ENCODE assay signal across 8 mouse cellular contexts in genomic region chr10:26139100-26140093, GRCm38 (mm10).
DNase-seq lines count a peak whose midpoint lies in the region; ATAC-seq and TF ChIP-seq lines count a peak whose summit lies in the region.

No protein-coding gene starts in this region.

- peak; percentile 50; the same call in 1 of the 2 replicates for TF ChIP-seq CTCF in spleen, adult 2 months (IDR thresholded peaks at IDR 0.05; ENCODE audit: extremely low read depth, insufficient read depth, insufficient read length, insufficient replicate concordance)
- TF ChIP-seq CTCF in brain, embryonic 14.5 days (IDR thresholded peaks at IDR 0.05; ENCODE audit: borderline replicate concordance, extremely low read depth, insufficient read depth, insufficient read length): peak; percentile 80; the same call in 1 of the 2 replicates
- peak; percentile 79 for TF ChIP-seq CTCF in embryonic fibroblast, embryonic 13.5 days (IDR thresholded peaks at IDR 0.05; ENCODE audit: borderline replicate concordance, insufficient read depth, low read length)
- TF ChIP-seq CTCF in left cerebral cortex, adult 2 months (IDR thresholded peaks at IDR 0.05): peak; percentile 86
- TF ChIP-seq CTCF in stomach, postnatal 0 days (IDR thresholded peaks at IDR 0.05; ENCODE audit: low read depth): peak; percentile 95

- TF ChIP-seq EP300 in stomach, postnatal 0 days (optimal IDR thresholded peaks at IDR 0.05): no peak

- no peak overlapping the region for H3K9ac ChIP-seq in hindbrain, embryonic 15.5 days
- H3K9ac ChIP-seq in midbrain, embryonic 13.5 days (replicated peaks): no peak overlapping the region
- H3K9ac ChIP-seq in stomach, postnatal 0 days (ENCODE audit: low read length): no peak overlapping the region

- peak; percentile 83 for ATAC-seq in hindbrain, embryonic 15.5 days (ENCODE audit: low FRiP score, low read depth)
- peak; percentile 83 for ATAC-seq in midbrain, embryonic 13.5 days
- ATAC-seq in stomach, postnatal 0 days (ENCODE audit: low FRiP score, low TSS enrichment): no peak; the same call in 1 of the 2 replicates

- no peak overlapping the region for H3K4me3 ChIP-seq in spleen, adult 2 months (ENCODE audit: extremely low read depth, insufficient read depth, insufficient read length)
- H3K4me3 ChIP-seq in embryonic fibroblast, embryonic 13.5 days (ENCODE audit: insufficient read depth, low read length): no peak overlapping the region
- no peak overlapping the region for H3K4me3 ChIP-seq in hindbrain, embryonic 15.5 days
- no peak overlapping the region for H3K4me3 ChIP-seq in left cerebral cortex, adult 2 months
- no peak overlapping the region for H3K4me3 ChIP-seq in midbrain, embryonic 13.5 days (replicated peaks)
- no peak overlapping the region for H3K4me3 ChIP-seq in stomach, postnatal 0 days (ENCODE audit: low read depth, low read length)

- H3K4me1 ChIP-seq in spleen, adult 2 months (ENCODE audit: control insufficient read depth, insufficient read depth, insufficient read length): no peaks in the 10 kb centered on the region
- no peaks in the 10 kb centered on the region for H3K4me1 ChIP-seq in embryonic fibroblast, embryonic 13.5 days (ENCODE audit: control insufficient read depth, insufficient read depth, low read length)
- no peaks in the 10 kb centered on the region; the same call in 1 of the 2 replicates for H3K4me1 ChIP-seq in hindbrain, embryonic 15.5 days (replicated peaks)
- H3K4me1 ChIP-seq in midbrain, embryonic 13.5 days (replicated peaks): no peaks in the 10 kb centered on the region
- H3K4me1 ChIP-seq in stomach, postnatal 0 days (replicated peaks; ENCODE audit: control insufficient read depth, insufficient read depth): no peaks in the 10 kb centered on the region

- intact Hi-C loops in left cerebral cortex, adult 2 months (cut with DNase I): loop anchor here (2.0 to 5.0 kb wide), 5 partner anchors 461 to 867 kb away; partner anchors contain the start of gene Smlr1

- H3K27me3 ChIP-seq in spleen, adult 2 months (ENCODE audit: control insufficient read depth, insufficient read depth, low read length): no peaks in the 10 kb centered on the region
- no peaks in the 10 kb centered on the region for H3K27me3 ChIP-seq in hindbrain, embryonic 15.5 days
- no peaks in the 10 kb centered on the region for H3K27me3 ChIP-seq in midbrain, embryonic 13.5 days
- H3K27me3 ChIP-seq in stomach, postnatal 0 days (ENCODE audit: control insufficient read depth, insufficient read depth, low read length): no peaks in the 10 kb centered on the region

- WGBS in spleen, adult 2 months: 40% methylated on average over 12 of the region's 12 CpGs
- 39% methylated on average over 12 of the region's 12 CpGs for WGBS in hindbrain, embryonic 15.5 days
- 33% methylated on average over 12 of the region's 12 CpGs for WGBS in midbrain, embryonic 13.5 days
- WGBS in stomach, postnatal 0 days: 33% methylated on average over 12 of the region's 12 CpGs

- TF ChIP-seq POLR2A in spleen, adult 2 months (IDR thresholded peaks at IDR 0.05; ENCODE audit: low read depth, low read length): no peak
- no peak for TF ChIP-seq POLR2A in brain, embryonic 14.5 days (IDR thresholded peaks at IDR 0.05; ENCODE audit: borderline replicate concordance, extremely low read depth, insufficient read depth, insufficient read length, poor library complexity, severe bottlenecking)
- TF ChIP-seq POLR2A in embryonic fibroblast, embryonic 13.5 days (IDR thresholded peaks at IDR 0.05; ENCODE audit: low read depth, low read length): no peak

- H3K36me3 ChIP-seq in spleen, adult 2 months (ENCODE audit: control insufficient read depth, insufficient read depth, low read length): no peaks in the 10 kb centered on the region
- no peaks in the 10 kb centered on the region for H3K36me3 ChIP-seq in hindbrain, embryonic 15.5 days
- no peaks in the 10 kb centered on the region for H3K36me3 ChIP-seq in midbrain, embryonic 13.5 days
- H3K36me3 ChIP-seq in stomach, postnatal 0 days (ENCODE audit: control insufficient read depth, insufficient read depth, low read length): no peaks in the 10 kb centered on the region

- peak in 1 of 2 experiments; percentile 5 for DNase-seq in spleen, adult 2 months (ENCODE audit: low read depth in 1 of 2, low spot score in 2 of 2)
- no peak for DNase-seq in spleen, postnatal 36 days (ENCODE audit: low spot score in 2 of 2)
- peak; percentile 87 for DNase-seq in brain, embryonic 14.5 days (ENCODE audit: low read depth)
- DNase-seq in left cerebral cortex, adult 2 months (ENCODE audit: extremely low spot score in 1 of 2, low spot score in 2 of 2): peak; percentile 65 to 68
- DNase-seq in stomach, postnatal 0 days (ENCODE audit: low spot score): peak; percentile 41

- no peaks in the 10 kb centered on the region for H3K9me3 ChIP-seq in hindbrain, embryonic 15.5 days
- no peaks in the 10 kb centered on the region for H3K9me3 ChIP-seq in midbrain, embryonic 13.5 days
- H3K9me3 ChIP-seq in stomach, postnatal 0 days (ENCODE audit: control insufficient read depth, low read length): no peaks in the 10 kb centered on the region

- no peak overlapping the region for H3K4me2 ChIP-seq in hindbrain, embryonic 15.5 days
- H3K4me2 ChIP-seq in midbrain, embryonic 13.5 days (replicated peaks): no peak overlapping the region
- no peak overlapping the region for H3K4me2 ChIP-seq in stomach, postnatal 0 days (replicated peaks; ENCODE audit: low read depth)

- no peak overlapping the region for H3K27ac ChIP-seq in spleen, adult 2 months (ENCODE audit: insufficient read depth, low read length)
- H3K27ac ChIP-seq in embryonic fibroblast, embryonic 13.5 days (ENCODE audit: insufficient read depth, low read length): no peak overlapping the region
- no peak overlapping the region for H3K27ac ChIP-seq in hindbrain, embryonic 15.5 days (replicated peaks)
- no peak overlapping the region for H3K27ac ChIP-seq in left cerebral cortex, adult 2 months
- no peak overlapping the region for H3K27ac ChIP-seq in midbrain, embryonic 13.5 days
- H3K27ac ChIP-seq in stomach, postnatal 0 days (replicated peaks): no peak overlapping the region

Comparison
In these comparisons a context has a peak if more than half of its experiments do, and no peak if none do; other contexts are left out.
1. DNase-seq: peak in brain, embryonic 14.5 days (single experiment), left cerebral cortex, adult 2 months (2 of 2) and stomach, postnatal 0 days (single experiment); none in spleen, postnatal 36 days (0 of 2).
2. Peak in every context shown above with its lines, with median percentiles within 50 percentile points of each other: CTCF ChIP-seq.